Mouse (Mus musculus) heart, embryonic 14.5 days (tissue): ENCODE results near the gene Tmc6. TPM values are rescaled to one million over a fixed set of nuclear protein-coding genes. Genes with fewer than 3 reads are reported as not detected.
A peak's percentile ranks its signal among the peaks of the same experiment; 100 is the strongest.

ENCODE experiments used
- ATAC-seq: fragments of 200-750 bp; cut with Nextera tagmentation; 2 replicates; pipeline ENCODE4 v1.8.0; 2017; ENCODE audit warnings: low read depth, moderate TSS enrichment; ENCODE audit not compliant: insufficient number of reproducible peaks, insufficient read depth, low FRiP score
- H3K27ac ChIP-seq, 2 experiments: fragments of 200-500 bp in 1 of 2; fragments of 300-500 bp in 1 of 2; sonication (generic) in 1 of 2; replicated peaks in 1 of 2; 2 replicates each; pipeline ENCODE4 v1.5.1; 2012 to 2014; ENCODE audit warnings: low read depth in 2 of 2, low read length in 2 of 2, control low read depth in 1 of 2, mild to moderate bottlenecking in 1 of 2, mixed read lengths in 1 of 2; ENCODE audit not compliant: control insufficient read depth in 1 of 2, insufficient read depth in 1 of 2
- H3K27me3 ChIP-seq: fragments of 300-500 bp; sonication (generic); 2 replicates; pipeline ENCODE4 v1.6.1; 2014; ENCODE audit warnings: mild to moderate bottlenecking, low read length, control low read depth; ENCODE audit not compliant: control insufficient read depth, insufficient read depth
- H3K36me3 ChIP-seq: fragments of 300-500 bp; sonication (generic); 2 replicates; pipeline ENCODE4 v1.6.1; 2014; ENCODE audit warnings: mild to moderate bottlenecking, control low read depth, low read length, mixed read lengths; ENCODE audit not compliant: control insufficient read depth, insufficient read depth
- H3K4me1 ChIP-seq, 2 experiments: fragments of 200-500 bp in 1 of 2; fragments of 300-500 bp in 1 of 2; sonication (generic) in 1 of 2; 2 replicates each; pipeline ENCODE4 v1.6.1; 2012 to 2014; ENCODE audit warnings: low read length in 2 of 2, control low read depth in 1 of 2, mixed read lengths in 1 of 2; ENCODE audit not compliant: control insufficient read depth in 2 of 2, insufficient read depth in 2 of 2
- H3K4me2 ChIP-seq: fragments of 300-500 bp; sonication (generic); 2 replicates; pipeline ENCODE4 v1.6.1; 2014; ENCODE audit warnings: mild to moderate bottlenecking, low read length
- H3K4me3 ChIP-seq, 2 experiments: fragments of 200-500 bp in 1 of 2; fragments of 300-500 bp in 1 of 2; sonication (generic) in 1 of 2; 2 replicates each; pipeline ENCODE4 v1.5.1; 2012 to 2014; ENCODE audit warnings: low read length in 2 of 2, mild to moderate bottlenecking in 2 of 2, control low read depth in 1 of 2, low read depth in 1 of 2, moderate library complexity in 1 of 2; ENCODE audit not compliant: control insufficient read depth in 1 of 2, insufficient read depth in 1 of 2
- H3K9ac ChIP-seq: fragments of 300-500 bp; sonication (generic); 2 replicates; pipeline ENCODE4 v1.6.1; 2014; ENCODE audit warnings: mild to moderate bottlenecking, low read length
- H3K9me3 ChIP-seq: fragments of 300-500 bp; sonication (generic); 2 replicates; pipeline ENCODE4 v1.6.1; 2016; ENCODE audit warnings: low read length, control low read depth; ENCODE audit not compliant: control insufficient read depth
- WGBS: fragments of 180-500 bp; shearing (Covaris S2); extraction: QIAGEN DNeasy Blood & Tissue Kit; methylation state at CpG from one replicate; pipeline ENCODE4 v1.1.7; 2014; 5-methylcytosine and 5-hydroxymethylcytosine counted together
- polyA plus RNA-seq: library from polyadenylated mRNA; unstranded; fragments of >200 nt; fragmentation: Nextera tagmentation; extraction: Ambion mirVana; gene quantifications from 2 replicates; pipeline ENCODE4 v1.2.1, GENCODE M21; 2014

The Tmc6 gene
- polyA plus RNA-seq, 1 experiment from 2014 or later: 22.5 TPM

GRCm38 (mm10) chr11:117743454-117744030 is 38.5 kb downstream of the Tmc6 start:
- Histone ChIP-seq H3K9ac (no peak overlapping the region), H3K4me2 (no peak overlapping the region), H3K4me3 (no peak overlapping the region), H3K27ac (no peak overlapping the region), H3K4me1 (no peaks in the 10 kb centered on the region), H3K9me3 (no peaks in the 10 kb centered on the region), H3K27me3 (no peaks in the 10 kb centered on the region), H3K36me3 (peaks cover 100% of the 10 kb centered on the region)
- no peak for ATAC-seq
- 78% methylated on average over 4 of the region's 4 CpGs for WGBS

DNA sequence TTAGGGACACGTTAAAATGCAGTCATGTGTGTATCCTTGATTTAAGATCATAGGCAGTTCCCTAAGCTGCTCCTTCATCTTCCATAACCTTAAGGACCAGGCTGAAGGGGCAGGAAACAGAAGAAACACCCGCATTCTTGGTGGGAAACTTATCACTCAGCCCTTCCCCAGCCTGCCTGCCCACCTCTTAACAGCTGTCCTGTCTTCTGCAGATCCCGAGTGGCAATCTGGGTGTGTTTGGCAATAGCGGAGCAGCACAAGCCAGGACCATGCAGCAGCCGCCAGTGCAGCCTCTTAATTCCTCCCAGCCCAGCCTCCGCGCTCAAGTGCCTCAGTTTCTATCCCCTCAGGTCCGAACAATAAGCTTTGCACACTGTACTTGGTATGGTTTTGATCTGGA is 39.3 kb downstream of the Tmc6 start:
- Histone ChIP-seq H3K4me2 (no peak overlapping the region), H3K4me3 (no peak overlapping the region), H3K4me1 (no peaks in the 10 kb centered on the region), H3K27me3 (no peaks in the 10 kb centered on the region), H3K27ac (no peak overlapping the region), H3K36me3 (peaks cover 100% of the 10 kb centered on the region), H3K9ac (no peak overlapping the region), H3K9me3 (no peaks in the 10 kb centered on the region)
- WGBS: 78% methylated on average over 8 of the region's 8 CpGs
- no peak for ATAC-seq

GRCm38 (mm10) chr11:117742243-117742642 is 39.8 kb downstream of the Tmc6 start:
- H3K4me2 ChIP-seq: no peak overlapping the region
- no peak overlapping the region for H3K4me3 ChIP-seq
- no peaks in the 10 kb centered on the region for H3K27me3 ChIP-seq
- H3K9me3 ChIP-seq: no peaks in the 10 kb centered on the region
- no peaks in the 10 kb centered on the region for H3K4me1 ChIP-seq
- no peak overlapping the region for H3K27ac ChIP-seq
- H3K9ac ChIP-seq: no peak overlapping the region
- no peak for ATAC-seq
- peaks cover 100% of the 10 kb centered on the region for H3K36me3 ChIP-seq
- WGBS: 86% methylated on average over 8 of the region's 8 CpGs

GRCm38 (mm10) chr11:117741128-117741527 is 40.9 kb downstream of the Tmc6 start:
- Histone ChIP-seq H3K9me3 (no peaks in the 10 kb centered on the region), H3K4me3 (no peak overlapping the region), H3K36me3 (peaks cover 100% of the 10 kb centered on the region), H3K9ac (no peak overlapping the region), H3K4me1 (no peaks in the 10 kb centered on the region), H3K27ac (no peak overlapping the region), H3K27me3 (no peaks in the 10 kb centered on the region), H3K4me2 (no peak overlapping the region)
- ATAC-seq: no peak
- 89% methylated on average over 6 of the region's 6 CpGs for WGBS

- no peak overlapping the region for H3K9ac ChIP-seq
- no peak for ATAC-seq
- WGBS: 88% methylated on average over 5 of the region's 5 CpGs
- H3K27ac ChIP-seq: no peak overlapping the region
- no peaks in the 10 kb centered on the region for H3K4me1 ChIP-seq
- no peaks in the 10 kb centered on the region for H3K9me3 ChIP-seq
- peaks cover 100% of the 10 kb centered on the region for H3K36me3 ChIP-seq
- no peak overlapping the region for H3K4me2 ChIP-seq
- no peak overlapping the region for H3K4me3 ChIP-seq
- no peaks in the 10 kb centered on the region for H3K27me3 ChIP-seq
Observed at GRCm38 (mm10) chr11:117738123-117738522, 43.9 kb downstream of the Tmc6 start.

DNA sequence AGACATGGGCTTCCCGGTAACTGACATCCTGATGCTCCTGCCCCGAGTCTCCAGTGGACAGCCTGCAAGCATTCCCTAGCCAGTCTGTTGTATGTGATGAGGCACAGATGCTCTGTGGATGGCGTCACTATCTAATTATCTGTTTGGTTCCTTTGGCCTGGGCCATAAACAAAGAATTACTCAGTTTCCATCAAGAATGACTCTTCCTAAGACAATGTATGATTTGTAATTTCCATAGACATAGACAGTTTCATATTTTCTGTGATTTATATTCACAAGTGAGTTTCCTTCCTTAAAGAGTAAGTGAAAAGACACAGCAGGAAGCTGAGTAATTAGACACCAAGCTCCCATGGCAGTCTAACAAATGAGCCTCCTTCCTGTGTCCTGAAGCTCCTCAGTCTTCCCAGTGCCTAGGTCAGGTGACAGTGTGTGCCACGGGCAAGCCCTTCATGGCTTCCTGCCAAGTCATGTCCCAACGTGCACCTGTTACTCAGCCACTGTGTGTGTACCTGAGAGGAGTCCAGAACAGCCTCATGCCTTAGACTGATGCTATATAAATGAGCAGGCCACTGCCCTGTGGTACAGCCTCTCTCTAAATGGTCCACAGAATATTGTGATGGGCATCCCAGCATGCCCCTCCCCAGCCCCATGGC is 45.8 kb downstream of the Tmc6 start:
- ATAC-seq: no peak
- Histone ChIP-seq H3K9me3 (no peaks in the 10 kb centered on the region), H3K4me1 (no peaks in the 10 kb centered on the region), H3K4me3 (no peak overlapping the region), H3K9ac (no peak overlapping the region), H3K4me2 (no peak overlapping the region), H3K27me3 (no peaks in the 10 kb centered on the region), H3K36me3 (peaks cover 86% of the 10 kb centered on the region), H3K27ac (no peak overlapping the region)
- WGBS: 62% methylated on average over 5 of the region's 5 CpGs

DNA sequence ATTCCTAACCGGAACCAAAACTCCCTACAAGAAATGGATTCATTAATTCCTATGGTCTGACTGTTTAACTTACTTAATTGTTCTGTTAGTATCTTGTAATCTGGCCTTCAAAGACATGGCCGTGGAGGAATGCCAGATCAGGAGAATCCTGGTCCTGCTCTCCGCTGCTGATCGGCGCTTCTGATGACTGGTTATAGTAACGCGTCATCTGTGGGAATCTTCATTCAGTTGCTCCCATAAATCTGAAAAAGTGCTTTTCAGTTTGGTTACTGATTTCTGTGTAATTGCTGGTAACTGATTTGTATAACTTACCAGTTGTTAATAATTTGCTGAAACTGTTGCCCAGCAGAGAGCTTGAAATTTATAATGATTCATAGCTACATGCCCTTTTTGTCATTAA is 50.5 kb downstream of the Tmc6 start:
- Histone ChIP-seq H3K4me3 (no peak overlapping the region), H3K27me3 (no peaks in the 10 kb centered on the region), H3K9ac (no peak overlapping the region), H3K4me1 (peaks cover 7 to 29% of the 10 kb centered on the region in 2 experiments), H3K27ac (no peak overlapping the region), H3K36me3 (peaks cover 39% of the 10 kb centered on the region), H3K9me3 (no peaks in the 10 kb centered on the region), H3K4me2 (no peak overlapping the region)
- 82% methylated on average over 7 of the region's 7 CpGs for WGBS
- ATAC-seq: no peak

- peaks cover 7 to 29% of the 10 kb centered on the region in 2 experiments for H3K4me1 ChIP-seq
- H3K4me2 ChIP-seq: no peak overlapping the region
- peak overlapping the region; percentile 16; the same call in 1 of the 2 replicates for H3K9ac ChIP-seq
- peak overlapping the region in 1 of 2 experiments; percentile 50; a peak in 1 of 4 replicates for H3K27ac ChIP-seq
- no peak for ATAC-seq
- WGBS: 38% methylated on average over 4 of the region's 4 CpGs
- H3K4me3 ChIP-seq: no peak overlapping the region
- H3K36me3 ChIP-seq: peaks cover 29% of the 10 kb centered on the region
- no peaks in the 10 kb centered on the region for H3K27me3 ChIP-seq
- H3K9me3 ChIP-seq: no peaks in the 10 kb centered on the region
Observed at GRCm38 (mm10) chr11:117730490-117730838, 51.5 kb downstream of the Tmc6 start.
